Mouse (Mus musculus) thymus, adult 2 months (tissue): ENCODE results near the gene Evl. TPM values are rescaled to one million over a fixed set of nuclear protein-coding genes. Genes with fewer than 3 reads are reported as not detected.
A peak's percentile ranks its signal among the peaks of the same experiment; 100 is the strongest.
"Not testable (repeated sequence)": the region's sequence is repeated elsewhere in the genome, so short reads cannot be mapped to it uniquely, and the experiment has no call there.

ENCODE experiments used
- DNase-seq: peaks from one replicate; pipeline ENCODE4 v3.0.0; 2021
- H3K27ac ChIP-seq: fragments of 200-500 bp; 2 replicates; pipeline ENCODE4 v1.5.1; 2012; ENCODE audit warnings: low read length, control low read depth; ENCODE audit not compliant: control insufficient read depth, insufficient read depth
- H3K27me3 ChIP-seq: fragments of 200-500 bp; 2 replicates; pipeline ENCODE4 v1.6.1; 2012; ENCODE audit warnings: mild to moderate bottlenecking, low read length, moderate library complexity, mixed read lengths; ENCODE audit not compliant: control insufficient read depth, insufficient read depth
- H3K36me3 ChIP-seq: fragments of 200-500 bp; 2 replicates; pipeline ENCODE4 v1.6.1; 2012; ENCODE audit warnings: mild to moderate bottlenecking, low read length, moderate library complexity; ENCODE audit not compliant: control insufficient read depth, insufficient read depth
- H3K4me1 ChIP-seq: fragments of 200-500 bp; replicated peaks from 2 replicates; pipeline ENCODE4 v1.6.1; 2012; ENCODE audit warnings: low read length; ENCODE audit not compliant: control insufficient read depth, insufficient read depth
- H3K4me3 ChIP-seq: fragments of 200-500 bp; 2 replicates; pipeline ENCODE4 v1.5.1; 2012; ENCODE audit warnings: mild to moderate bottlenecking, low read length, control low read depth, moderate library complexity; ENCODE audit not compliant: control insufficient read depth, insufficient read depth
- CTCF ChIP-seq: fragments of 200-500 bp; IDR thresholded peaks from 2 replicates; pipeline ENCODE4 v1.5.1; 2012; ENCODE audit warnings: mild to moderate bottlenecking, control low read depth, low read length, moderate library complexity, borderline replicate concordance; ENCODE audit not compliant: control insufficient read depth, poor library complexity, insufficient read depth; ENCODE audit errors: extremely low read depth
- POLR2A ChIP-seq: fragments of 200-500 bp; IDR thresholded peaks from 2 replicates; pipeline ENCODE4 v1.6.1; 2012; ENCODE audit warnings: mild to moderate bottlenecking, low read length, control low read depth, moderate library complexity; ENCODE audit not compliant: control insufficient read depth, poor library complexity, insufficient read depth; ENCODE audit errors: extremely low read depth
- WGBS: fragments of 180-500 bp; shearing (Covaris S2); methylation state at CpG from one replicate; pipeline ENCODE4 v1.1.7; 2018; 5-methylcytosine and 5-hydroxymethylcytosine counted together
- polyA plus RNA-seq: library from polyadenylated mRNA; depleted of rRNA; stranded (reverse); fragments of >200 nt; gene quantifications from 2 replicates; pipeline ENCODE4 v1.2.3, GENCODE M21; 2012; rRNA removed

Evl gene
- polyA plus RNA-seq = 147 and 172 TPM in 2 replicates

DNA sequence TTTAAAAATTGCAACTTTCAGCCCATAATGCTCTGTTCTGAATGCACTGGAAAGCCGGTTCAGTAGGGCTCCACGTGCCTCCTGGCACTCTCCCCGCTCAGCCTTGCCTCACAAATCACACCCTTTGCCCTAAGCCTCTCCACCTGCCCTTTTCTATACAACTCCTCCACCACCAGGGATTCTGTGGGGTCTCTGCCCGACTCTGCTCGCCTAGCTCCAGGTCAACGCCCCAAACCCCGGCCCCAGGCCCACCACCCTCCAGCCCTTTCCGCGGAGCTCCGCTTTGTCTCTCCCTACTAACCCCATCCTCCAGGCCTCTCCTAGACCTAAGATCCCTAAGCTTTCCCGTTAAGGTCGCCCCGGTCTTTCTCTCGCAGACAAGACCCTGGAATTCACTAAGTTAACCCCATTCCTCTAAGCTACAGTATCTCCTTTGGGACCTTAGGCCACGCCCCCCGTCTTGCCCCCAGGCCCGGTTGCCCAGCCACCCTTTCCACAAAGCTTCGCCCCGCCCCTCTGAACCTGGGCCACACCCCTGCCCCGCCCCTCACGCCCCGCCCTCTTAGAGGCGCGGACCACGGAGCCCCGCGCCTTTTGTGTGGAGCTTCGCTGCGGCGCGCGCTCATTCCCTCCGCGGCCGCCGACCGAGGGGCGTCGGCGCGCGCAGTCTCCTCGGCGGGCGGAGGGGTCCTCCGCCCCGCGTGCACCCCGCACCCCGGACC is at the start of gene Evl:
TSS of gene Evl (plus strand) at position 601 of the 722 bp plus-strand sequence.
- Histone ChIP-seq H3K27ac (no peak within 1 kb of the TSS), H3K36me3 (no peaks in the 10 kb centered on the region), H3K4me3 (peak within 1 kb of the TSS; percentile 67), H3K4me1 (peaks cover 5% of the 10 kb centered on the region; the same call in 1 of the 2 replicates), H3K27me3 (peaks cover 10% of the 10 kb centered on the region; the same call in 1 of the 2 replicates)
- TF ChIP-seq POLR2A (0 out of 2 replicates have a peak, but pooled peaks have one; percentile 33), CTCF (no peak)
- 5% methylated on average over 49 of the region's 50 CpGs for WGBS
- peak; percentile 86 for DNase-seq

DNA sequence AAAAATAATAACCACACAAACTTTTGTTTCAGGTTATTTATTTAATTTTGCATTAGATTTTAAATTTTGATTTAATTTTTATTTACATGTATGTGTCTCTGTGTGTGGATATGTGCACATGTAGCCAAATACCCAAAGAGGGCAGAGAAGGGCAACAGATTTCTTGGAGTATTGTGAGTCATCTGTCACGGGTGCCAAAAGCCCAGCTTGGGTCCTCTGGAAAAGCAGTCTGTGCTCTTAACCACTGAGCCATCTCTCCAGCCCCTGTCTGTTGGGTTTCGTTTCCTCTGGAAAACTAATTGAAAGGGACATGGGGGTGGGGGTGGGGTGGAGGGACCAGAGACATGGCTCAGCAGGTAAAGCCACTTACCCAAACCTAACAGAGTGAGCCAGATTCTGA is 48.7 kb upstream of the Evl start:
- DNase-seq = no peak
- WGBS = 83% methylated on average over 2 of the region's 2 CpGs
- no peaks in the 10 kb centered on the region for H3K36me3 ChIP-seq
- H3K27ac ChIP-seq = no peak overlapping the region
- H3K27me3 ChIP-seq = no peaks in the 10 kb centered on the region
- no peak overlapping the region for H3K4me3 ChIP-seq
- TF ChIP-seq POLR2A (no peak), CTCF (no peak)
- H3K4me1 ChIP-seq = no peaks in the 10 kb centered on the region

DNA sequence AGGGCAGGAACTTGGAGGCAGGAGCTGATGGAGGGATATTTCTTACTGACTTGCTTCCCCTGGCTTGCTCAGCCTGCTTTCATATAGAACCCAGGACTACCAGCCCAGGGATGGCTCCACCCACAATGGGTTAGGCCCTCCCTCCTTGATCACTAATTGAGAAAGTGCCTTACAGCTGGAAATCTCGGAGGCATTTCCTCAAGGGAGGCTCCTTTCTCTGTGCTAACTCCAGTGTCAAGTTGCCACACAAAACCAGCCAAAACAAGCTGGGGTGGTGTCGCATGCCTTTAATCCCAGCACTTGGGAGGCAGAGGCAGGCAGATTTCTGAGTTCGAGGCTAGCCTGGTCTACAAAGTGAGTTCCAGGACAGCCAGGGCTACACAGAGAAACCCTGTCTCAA is 47.5 kb upstream of the Evl start:
- not testable (repeated sequence) for H3K4me3 ChIP-seq, H3K27ac ChIP-seq, DNase-seq, H3K36me3 ChIP-seq, H3K4me1 ChIP-seq, H3K27me3 ChIP-seq
- WGBS = 80% methylated on average over 3 of the region's 3 CpGs

DNA sequence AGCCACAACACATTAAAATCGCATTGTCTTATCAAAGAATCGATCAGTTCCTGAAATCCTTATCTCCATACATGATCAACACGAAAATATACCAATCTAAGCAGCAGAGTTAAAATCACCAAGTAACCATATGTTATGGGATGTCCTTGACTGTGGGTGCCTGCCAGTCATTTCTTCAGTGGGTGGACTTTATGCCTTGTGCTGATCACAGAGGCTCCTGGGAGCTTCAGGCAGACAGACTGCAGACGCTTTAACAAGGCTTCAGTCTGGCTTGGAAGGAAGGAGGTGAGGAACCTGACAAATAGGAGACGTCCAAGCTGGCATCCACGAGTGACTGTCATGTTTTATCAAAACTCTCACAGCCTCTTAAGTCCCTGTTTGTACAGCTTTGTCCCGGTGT is 43.9 kb upstream of the Evl start:
- H3K4me3 ChIP-seq = no peak overlapping the region
- no peak overlapping the region for H3K27ac ChIP-seq
- DNase-seq = no peak
- no peaks in the 10 kb centered on the region for H3K36me3 ChIP-seq
- WGBS = 59% methylated on average over 7 of the region's 7 CpGs
- no peaks in the 10 kb centered on the region for H3K27me3 ChIP-seq
- no peaks in the 10 kb centered on the region for H3K4me1 ChIP-seq
- TF ChIP-seq CTCF = no peak

DNA sequence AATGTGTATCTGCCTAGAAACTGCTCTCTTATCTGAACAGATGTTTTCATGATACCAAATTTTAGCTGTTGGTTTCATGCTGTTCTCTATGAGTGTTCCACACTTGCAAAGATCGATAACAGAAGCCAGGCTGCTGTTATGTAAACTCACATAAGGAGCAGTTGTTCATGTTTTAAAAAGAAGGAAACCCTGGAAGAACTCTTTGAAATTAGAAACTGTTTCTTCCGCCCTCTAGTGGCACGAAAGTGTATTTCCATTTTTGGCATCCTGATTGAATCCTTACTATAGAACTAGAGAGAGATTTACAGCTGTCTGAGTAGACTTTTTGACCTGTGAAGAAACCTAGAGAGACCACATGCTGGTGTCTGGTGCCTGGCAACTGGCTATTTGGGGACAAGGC is 43.5 kb upstream of the Evl start:
- peak; percentile 14 for DNase-seq
- Histone ChIP-seq H3K4me1 (no peaks in the 10 kb centered on the region), H3K27me3 (no peaks in the 10 kb centered on the region), H3K4me3 (no peak overlapping the region), H3K36me3 (no peaks in the 10 kb centered on the region), H3K27ac (no peak overlapping the region)
- 6% methylated on average over 3 of the region's 3 CpGs for WGBS
- TF ChIP-seq CTCF (no peak), POLR2A (no peak)

DNA sequence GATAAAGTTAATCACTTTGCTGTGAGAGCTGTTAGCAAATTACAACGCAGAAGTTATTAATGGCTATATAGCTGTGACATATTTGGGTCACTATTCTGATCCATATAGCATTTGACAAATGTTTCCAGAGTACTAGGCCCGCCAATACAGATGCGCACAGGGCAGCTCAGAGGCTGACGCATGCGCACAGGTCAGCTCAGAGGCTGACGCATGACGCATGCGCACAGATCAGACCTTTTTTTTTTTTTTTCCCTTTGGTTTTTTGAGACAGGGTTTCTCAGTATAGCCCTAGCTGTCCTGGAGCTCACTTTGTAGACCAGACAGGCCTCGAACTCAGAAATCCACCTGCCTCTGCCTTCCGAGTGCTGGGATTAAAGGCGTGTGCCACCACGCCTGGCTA is 39.1 kb upstream of the Evl start:
- Histone ChIP-seq H3K27ac (no peak overlapping the region), H3K4me3 (no peak overlapping the region), H3K36me3 (no peaks in the 10 kb centered on the region), H3K27me3 (no peaks in the 10 kb centered on the region), H3K4me1 (no peaks in the 10 kb centered on the region)
- 94% methylated on average over 12 of the region's 12 CpGs for WGBS
- TF ChIP-seq CTCF (no peak), POLR2A (no peak)
- DNase-seq = no peak

DNA sequence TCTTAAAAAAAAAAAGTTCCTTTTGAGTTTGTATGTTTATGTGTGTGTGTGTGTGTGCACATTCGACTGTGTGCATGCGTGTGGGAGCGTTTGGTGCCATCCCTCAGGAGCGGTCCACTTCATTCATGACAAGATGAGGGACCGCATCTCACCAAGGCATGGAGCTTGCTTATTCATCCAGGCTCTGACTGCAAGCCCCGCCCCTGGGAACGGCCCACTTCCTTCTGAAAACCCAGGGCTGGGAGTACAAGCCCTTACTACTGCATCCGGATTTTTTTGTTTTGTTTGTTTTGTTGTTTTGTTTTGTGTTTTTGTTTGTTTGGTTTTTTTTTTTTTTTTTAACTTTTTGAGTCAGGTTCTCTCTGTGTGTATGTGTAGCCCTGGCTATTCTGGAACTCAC is 35.1 kb upstream of the Evl start:
- H3K27ac ChIP-seq = no peak overlapping the region
- H3K27me3 ChIP-seq = no peaks in the 10 kb centered on the region
- H3K36me3 ChIP-seq = no peaks in the 10 kb centered on the region
- no peak overlapping the region for H3K4me3 ChIP-seq
- TF ChIP-seq POLR2A = no peak
- no peak for TF ChIP-seq CTCF
- DNase-seq = no peak
- H3K4me1 ChIP-seq = no peaks in the 10 kb centered on the region
- 47% methylated on average over 8 of the region's 8 CpGs for WGBS

DNA sequence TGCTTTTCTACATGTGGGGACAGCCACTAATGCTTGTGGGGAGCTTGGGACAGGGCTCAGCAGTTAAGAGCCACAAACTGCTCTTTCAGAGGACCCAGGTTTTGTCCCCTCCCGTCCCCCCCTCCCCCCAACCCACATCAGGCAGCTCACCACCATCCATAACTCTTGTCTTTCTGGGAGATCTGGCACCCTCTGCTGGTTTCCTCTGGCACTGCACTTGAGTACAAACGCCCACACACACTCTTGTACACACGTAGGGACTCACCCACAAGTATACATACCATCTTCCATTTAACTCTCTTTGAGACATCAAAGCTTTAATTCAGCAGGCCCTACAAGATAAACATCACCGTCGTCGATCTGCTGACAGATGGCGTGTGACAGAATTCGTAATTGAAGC is 25.3 kb upstream of the Evl start:
- DNase-seq = peak; percentile 48
- H3K27ac ChIP-seq = no peak overlapping the region
- no peaks in the 10 kb centered on the region for H3K27me3 ChIP-seq
- TF ChIP-seq POLR2A (no peak), CTCF (peak; percentile 38; the same call in 1 of the 2 replicates)
- WGBS = 47% methylated on average over 8 of the region's 8 CpGs
- H3K4me1 ChIP-seq = no peaks in the 10 kb centered on the region
- H3K36me3 ChIP-seq = no peaks in the 10 kb centered on the region
- no peak overlapping the region for H3K4me3 ChIP-seq
